Mouse (Mus musculus) cerebellum, adult 11-12 months (tissue): ENCODE measurements at regions not wholly inside any gene's neighbourhood (a gene's known extent, or its start where the extent isn't known, plus 50 kb on each side); places are given as distances from the start of the nearest gene placed in this dataset.
A peak's percentile ranks its signal among the peaks of the same experiment; 100 is the strongest.

ENCODE experiments used
- DNase-seq: peaks from one replicate; pipeline ENCODE4 v3.0.0; 2022

DNA sequence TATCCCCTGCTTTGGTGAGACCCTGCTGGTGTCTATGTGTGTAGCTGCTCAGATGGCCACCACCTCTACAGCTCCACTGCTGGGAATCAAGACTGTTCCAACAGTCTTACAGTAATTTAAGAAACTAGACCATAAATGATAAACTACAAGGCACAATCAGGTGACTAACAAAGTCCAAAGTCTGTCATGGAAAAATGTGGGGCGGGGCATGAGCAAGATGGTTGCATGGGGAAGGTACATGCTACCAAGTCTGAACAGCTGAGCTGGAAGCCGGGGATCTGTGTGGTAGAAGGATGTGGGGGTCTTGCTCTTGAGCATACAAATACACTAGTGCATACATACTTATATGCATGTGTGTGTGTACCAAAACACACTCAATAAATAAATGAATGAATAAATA is 278.8 kb upstream of the Sox2 start:
- DNase-seq, result no peak

- no peak for DNase-seq
These were observed 257.0 kb upstream of the Dnajc19 start for GRCm38 (mm10) chr3:34338100-34338499.

DNA sequence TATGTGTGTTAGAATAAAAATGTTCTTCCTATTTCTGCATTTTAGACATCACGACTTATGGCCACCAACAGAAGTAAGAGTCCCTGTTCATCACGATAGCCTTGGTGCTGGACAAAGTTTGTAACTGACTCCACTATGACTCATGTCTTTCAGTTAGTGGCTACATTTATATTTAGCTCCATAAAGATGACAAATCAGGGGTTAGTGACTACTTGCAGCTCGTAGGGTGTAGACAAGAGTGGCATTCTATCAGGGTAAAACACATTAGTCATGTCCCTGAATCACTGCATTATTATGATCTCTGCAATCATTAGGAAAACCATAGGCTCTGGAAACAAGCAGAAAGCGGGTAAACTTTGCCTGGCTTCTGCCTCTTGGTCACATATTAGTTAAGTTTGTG is 252.4 kb upstream of the Dnajc19 start:
- no peak for DNase-seq

DNA sequence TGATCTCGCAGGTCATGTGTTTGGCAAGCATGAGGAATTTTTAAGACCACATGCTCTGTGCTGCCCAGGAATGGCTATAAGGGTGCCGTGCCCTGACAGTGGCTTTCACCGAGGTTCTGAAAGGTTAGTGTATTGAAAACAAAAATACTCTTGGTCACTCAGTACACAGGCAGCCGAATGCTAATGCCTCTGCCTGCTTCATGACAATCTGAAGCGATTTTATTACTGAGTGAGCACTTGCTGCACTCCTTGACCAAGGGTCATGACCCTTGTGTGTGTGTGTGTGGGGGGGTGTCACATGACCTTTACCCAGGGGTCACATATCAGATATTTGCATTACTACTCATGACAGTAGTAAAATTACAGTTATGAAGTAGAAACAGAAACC is 250.8 kb upstream of the Dnajc19 start:
- no peak for DNase-seq

GRCm38 (mm10) chr3:34330970-34331888 is 250.1 kb upstream of the Dnajc19 start:
- DNase-seq, result peak; percentile 10

- DNase-seq, result peak; percentile 9
These were observed 247.7 kb upstream of the Dnajc19 start for GRCm38 (mm10) chr3:34328865-34329264.

- no peak for DNase-seq
These were observed 244.5 kb upstream of the Dnajc19 start for GRCm38 (mm10) chr3:34325669-34326068.

- DNase-seq, result no peak
These were observed 241.5 kb upstream of the Dnajc19 start for GRCm38 (mm10) chr3:34322527-34323210.

DNA sequence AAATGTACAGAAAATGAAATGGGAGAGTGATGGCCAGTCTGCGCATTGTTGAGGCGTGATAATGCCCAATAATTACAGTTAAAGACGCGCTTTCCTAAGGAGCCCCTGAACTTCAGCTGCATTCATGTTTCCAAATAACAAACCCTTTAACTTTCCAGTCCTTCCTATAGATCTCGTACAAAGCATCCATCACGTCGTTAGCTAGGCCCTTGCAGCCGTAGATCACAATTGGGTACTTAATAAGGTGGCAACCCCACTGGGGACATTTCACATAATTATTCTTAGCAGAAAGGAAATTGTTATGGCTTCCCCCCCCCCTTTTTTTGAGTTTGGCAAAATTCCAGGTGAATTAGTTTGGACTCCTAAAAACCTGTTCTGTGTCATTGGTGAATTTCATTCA is 233.7 kb upstream of the Dnajc19 start:
- no peak for DNase-seq

- DNase-seq, result no peak
These were observed 233.3 kb upstream of the Dnajc19 start for GRCm38 (mm10) chr3:34314393-34314792.

- no peak for DNase-seq
These were observed 230.8 kb upstream of the Dnajc19 start for GRCm38 (mm10) chr3:34311944-34312343.

DNA sequence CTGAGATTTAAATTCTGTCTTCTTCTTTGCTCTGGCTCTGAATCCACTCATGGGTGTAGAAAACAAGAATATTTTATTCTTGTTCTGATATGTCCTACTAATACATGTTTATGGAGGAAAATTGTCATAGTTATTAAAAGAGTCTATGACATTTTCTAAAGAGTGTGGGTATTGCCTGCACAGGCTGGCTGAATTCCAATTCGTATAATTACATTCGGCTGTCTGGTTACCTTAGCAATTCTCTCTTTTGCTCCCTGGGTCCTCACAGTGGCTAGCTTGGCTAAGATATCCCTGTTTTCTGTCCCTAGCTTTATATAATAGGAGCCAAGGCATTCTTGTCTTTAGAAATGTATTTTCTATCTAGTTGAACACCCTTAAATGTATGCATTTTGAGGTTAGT is 218.5 kb upstream of the Dnajc19 start:
- DNase-seq, result no peak

GRCm38 (mm10) chr3:34287836-34288235 is 206.7 kb upstream of the Dnajc19 start:
- DNase-seq, result no peak

- no peak for DNase-seq
These were observed 189.0 kb upstream of the Dnajc19 start for GRCm38 (mm10) chr3:34270154-34270553.

DNA sequence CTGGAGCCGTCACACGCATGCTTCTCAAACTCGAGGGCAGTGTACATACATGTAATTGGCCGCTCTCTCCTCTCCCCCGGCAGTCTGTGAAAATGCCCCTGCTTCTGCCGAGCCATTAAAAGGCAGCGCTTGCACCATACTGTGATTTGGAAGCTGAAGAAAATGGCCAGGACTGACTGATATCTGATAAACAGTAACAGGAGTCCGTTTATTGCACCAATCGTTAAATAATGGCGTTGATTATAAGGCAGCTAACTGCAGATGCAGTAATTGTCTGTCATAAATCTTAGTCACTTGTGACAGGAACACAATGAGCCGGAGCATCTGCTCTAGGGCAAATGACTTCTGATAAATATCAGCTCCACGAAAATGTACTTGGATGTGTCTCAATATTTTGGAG is 185.3 kb upstream of the Dnajc19 start:
- DNase-seq, result no peak

DNA sequence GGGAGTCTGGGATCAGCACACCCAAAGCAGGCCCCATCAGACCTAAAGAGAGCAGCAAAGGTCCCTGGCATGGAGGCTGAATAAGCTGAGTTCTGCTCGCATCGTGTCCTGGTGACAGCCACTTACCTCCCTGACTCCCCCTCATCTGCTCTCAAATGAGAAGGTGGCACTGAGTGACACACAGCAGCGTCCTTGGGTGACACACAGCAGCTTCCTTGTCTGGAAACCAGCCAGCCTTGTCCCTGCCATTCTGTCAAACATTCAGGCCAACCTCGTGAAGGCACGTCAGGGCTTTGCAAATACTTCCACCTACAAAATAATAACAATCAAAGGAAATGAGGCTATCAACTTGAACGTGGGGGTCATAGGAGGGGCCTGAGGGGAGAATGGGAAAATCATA is 183.7 kb upstream of the Dnajc19 start:
- no peak for DNase-seq

DNA sequence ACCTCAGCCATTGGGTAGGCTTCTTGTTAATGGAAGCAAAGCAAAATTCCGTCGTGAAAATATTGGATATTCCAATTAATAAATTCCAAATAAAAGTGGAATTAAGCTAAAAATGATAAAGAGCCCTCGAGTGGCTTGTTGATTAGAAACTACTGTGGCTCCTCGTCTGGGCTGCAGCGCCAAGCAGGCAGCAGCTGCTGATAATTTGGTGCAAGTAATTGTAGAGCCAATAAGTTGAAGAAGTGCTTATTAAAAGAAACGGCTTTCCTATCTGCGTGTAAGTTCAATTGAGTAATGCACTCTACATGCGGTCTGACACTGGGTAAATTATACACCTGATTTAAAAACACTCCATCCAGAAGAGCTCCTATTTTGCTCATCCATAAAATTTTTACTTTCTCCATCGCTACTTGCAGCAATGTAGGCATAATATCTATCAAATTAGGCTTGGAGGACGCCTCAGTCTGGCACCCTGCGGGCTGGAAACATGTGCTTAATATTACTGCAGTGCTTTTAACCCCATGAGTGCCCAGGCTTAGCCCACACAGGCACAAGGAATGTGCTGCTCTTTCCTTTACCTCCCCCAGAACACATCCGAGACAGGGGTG is 171.7 kb upstream of the Dnajc19 start:
- no peak for DNase-seq

DNA sequence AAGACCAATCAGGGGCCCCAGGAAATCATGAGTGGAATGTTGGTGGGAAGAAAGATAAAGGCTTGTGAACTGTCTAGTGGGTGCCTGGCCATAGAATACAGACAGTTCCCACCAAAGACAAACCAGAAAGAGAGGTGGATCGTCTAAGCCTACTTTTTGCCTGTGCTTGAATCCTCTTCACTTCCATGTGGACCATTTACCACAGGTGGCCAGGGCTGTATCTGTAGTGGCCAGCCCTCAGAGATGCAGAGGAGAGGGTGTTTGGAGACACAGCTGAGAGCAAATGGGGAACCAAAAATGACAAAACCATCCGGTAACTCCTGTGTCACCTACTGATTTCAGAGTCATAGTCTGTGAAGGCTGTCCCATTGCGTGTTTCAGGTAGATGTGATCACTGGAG is 161.0 kb upstream of the Dnajc19 start:
- no peak for DNase-seq

GRCm38 (mm10) chr3:34239978-34240377 is 158.9 kb upstream of the Dnajc19 start:
- DNase-seq, result no peak

DNA sequence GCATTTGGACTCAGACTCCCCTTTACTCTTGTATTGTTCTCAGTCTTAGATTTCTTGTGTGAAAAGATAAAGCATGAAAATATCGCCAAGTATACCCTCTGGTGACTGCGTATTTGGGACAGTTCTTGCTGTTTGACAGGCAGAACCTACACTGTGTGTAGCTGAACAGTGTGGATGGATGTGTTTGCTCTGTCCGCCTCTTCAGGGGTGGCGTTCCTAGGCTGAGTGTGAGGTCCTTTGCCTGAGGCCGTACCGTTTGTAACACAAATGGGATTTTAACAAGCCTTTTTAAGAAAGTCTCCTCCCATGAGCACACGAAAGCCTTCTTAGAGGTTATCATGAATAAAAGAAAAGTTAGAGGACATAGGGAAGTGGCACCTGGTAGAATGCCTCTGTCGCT is 153.3 kb upstream of the Dnajc19 start:
- DNase-seq, result no peak

DNA sequence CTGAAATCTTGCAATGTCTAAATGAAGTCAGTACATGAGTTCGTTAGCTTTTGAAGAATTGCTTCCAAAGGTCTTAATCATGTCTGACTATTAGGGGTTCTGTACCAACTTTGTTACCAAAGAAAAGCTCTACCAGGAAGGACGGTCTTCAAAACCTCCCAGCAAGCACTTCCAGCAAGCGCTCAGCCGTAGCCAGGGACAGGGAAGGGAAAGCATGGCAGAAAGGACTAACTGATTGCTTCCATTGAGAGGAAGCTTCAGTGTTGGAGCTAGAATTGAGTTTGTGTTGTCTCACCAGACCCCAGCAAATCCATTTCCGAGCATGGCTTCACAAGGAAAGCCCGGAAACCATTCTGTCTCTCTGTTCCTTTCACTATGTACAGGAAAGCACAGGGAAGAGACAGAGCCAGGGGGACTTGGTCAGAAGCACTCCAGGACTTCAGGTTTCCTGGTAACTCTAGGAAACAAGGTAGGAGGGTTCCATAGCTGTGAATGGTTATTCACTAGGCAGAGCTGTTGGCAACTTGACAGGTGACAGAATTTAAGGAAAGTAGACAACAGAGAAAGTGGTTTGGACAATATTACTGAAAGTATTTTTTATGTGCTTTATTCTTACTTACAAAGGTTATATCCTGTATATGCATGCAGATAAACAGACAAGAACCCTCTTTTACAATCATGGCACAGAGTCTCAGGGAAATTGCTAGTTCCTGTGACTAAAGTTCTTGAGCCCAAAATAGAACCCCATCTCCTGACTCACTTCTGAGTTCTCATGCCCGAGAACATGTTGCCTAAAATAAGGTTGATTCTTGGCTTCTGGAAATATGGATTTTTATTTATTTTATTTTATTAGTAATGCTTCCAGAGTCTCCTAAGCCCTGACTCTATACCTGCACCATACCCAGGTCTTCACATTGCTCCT is 151.5 kb upstream of the Dnajc19 start:
- DNase-seq, result no peak

- peak; percentile 2 for DNase-seq
These were observed 150.6 kb upstream of the Dnajc19 start for GRCm38 (mm10) chr3:34231593-34232328.
